Mouse (Mus musculus): ENCODE measurements around the gene Dohh. TPM values are rescaled to one million over a fixed set of nuclear protein-coding genes. Genes with fewer than 3 reads are reported as not detected.

Gene Dohh
- polyA plus RNA-seq, 1 experiment from 2014 or later: 73.5 TPM

DNA sequence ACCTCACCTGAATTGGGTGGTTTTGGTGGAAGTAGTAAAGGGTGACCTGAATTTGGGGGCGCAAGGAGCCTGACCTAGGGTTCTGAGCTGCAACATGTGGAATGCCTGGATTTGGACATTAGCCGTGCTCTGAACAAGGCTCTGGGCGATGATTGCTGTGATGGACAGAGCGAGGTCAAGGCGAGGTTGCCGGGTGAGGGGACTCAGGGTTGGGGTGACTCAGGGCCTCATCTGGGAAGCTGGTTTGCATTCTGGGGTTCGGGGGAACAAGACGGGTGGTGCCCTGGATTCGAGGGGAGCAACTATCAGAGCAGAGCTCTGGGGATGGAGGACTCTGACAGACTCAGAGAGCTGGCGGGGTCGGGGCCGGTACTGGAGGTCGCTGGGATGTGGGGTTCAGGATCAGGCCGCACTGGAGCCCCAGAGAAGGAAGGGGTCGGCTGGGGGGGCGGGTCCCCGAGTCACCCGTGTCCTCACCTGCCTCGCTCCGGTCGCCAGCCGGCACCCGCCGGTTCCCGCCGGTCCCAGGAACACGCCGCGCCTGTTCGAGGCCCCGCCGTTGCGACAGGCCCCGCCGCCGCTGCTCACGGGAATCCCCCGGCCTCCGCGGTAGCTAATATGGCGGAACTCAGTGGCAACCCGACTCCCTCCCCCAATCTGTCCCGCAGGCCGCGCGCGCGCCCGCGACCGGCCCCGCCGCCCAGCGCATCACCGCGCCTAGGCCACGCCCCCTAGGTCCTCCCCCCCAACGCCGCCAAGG lies 6.3 kb upstream of the Dohh start, which contains the start of gene Fzr1:
TSS of gene Fzr1 (minus strand) at position 724 of the 760 bp plus-strand sequence.
- Histone ChIP-seq H3K4me1 (replicated peaks) (peaks cover 37% of the 10 kb centered on the region), H3K4me2 (replicated peaks) (peak within 1 kb of the TSS; percentile 84), H3K27ac (peak within 1 kb of the TSS; percentile 84), H3K27me3 (no peaks in the 10 kb centered on the region), H3K36me3 (peaks cover 27% of the 10 kb centered on the region), H3K9ac (replicated peaks) (peak within 1 kb of the TSS; percentile 93), H3K4me3 (replicated peaks) (peak within 1 kb of the TSS; percentile 79), H3K9me3 (no peaks in the 10 kb centered on the region)
- WGBS: 1% methylated on average over 59 of the region's 59 CpGs
- peak; percentile 71 for ATAC-seq

DNA sequence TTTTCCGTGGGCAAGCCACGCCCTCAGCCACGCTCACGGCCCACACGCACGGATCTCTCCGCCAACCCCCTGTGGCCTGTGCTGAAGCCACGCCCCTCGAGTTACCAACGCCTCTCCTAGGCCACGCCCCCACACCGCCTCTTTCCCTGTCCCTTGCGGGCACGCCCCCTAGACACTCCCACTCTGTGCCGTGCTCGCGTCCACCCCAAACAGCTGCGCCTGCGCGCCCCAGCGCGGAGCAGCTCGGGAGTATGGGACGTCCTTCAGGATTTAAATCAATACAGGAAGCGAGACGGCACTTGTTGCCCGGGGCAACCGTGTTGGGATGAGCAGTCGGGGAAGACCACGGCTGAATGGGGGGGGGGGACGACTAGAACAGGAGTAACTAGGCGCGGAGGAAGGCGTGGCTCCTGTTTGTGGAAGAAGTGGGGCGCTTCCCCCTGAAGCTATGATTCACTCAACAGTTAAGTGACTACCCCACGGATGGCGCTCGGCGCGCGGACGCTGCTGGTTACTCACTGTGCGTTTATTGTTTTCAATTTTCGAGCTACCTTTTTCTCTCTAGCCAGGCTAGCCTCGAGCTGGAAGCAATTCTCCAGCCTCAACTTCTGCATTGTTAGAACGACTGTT lies 5.6 kb upstream of the Dohh start:
- H3K9ac ChIP-seq (replicated peaks): peak overlapping the region; percentile 60
- H3K36me3 ChIP-seq: peaks cover 20% of the 10 kb centered on the region
- H3K4me2 ChIP-seq (replicated peaks): peak overlapping the region; percentile 84
- no peaks in the 10 kb centered on the region for H3K27me3 ChIP-seq
- ATAC-seq: peak; percentile 95
- H3K9me3 ChIP-seq: no peaks in the 10 kb centered on the region
- H3K27ac ChIP-seq: peak overlapping the region; percentile 84
- WGBS: under 1% methylated on average over 46 of the region's 46 CpGs
- peak overlapping the region; percentile 79 for H3K4me3 ChIP-seq (replicated peaks)
- H3K4me1 ChIP-seq (replicated peaks): peaks cover 33% of the 10 kb centered on the region

DNA sequence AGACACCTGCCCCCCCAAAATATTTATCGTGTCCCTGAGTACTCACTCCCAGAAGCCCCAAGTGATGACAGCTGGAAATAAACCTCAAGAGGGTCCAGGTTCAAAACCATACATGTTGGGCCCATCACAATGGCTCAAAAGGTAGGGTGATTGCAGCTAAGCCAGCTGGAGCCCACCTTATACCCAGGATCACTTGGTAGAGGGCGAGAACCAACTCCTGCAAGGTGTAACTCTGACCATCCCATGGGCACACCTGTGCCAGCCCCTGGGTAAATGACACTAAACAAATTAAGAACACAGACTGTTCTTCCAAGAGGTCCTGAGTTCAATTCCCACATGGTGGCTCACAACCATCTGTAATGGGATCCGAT lies 5.1 kb upstream of the Dohh start:
- H3K27ac ChIP-seq: peak overlapping the region; percentile 84
- peaks cover 15% of the 10 kb centered on the region for H3K36me3 ChIP-seq
- peak overlapping the region; percentile 60 for H3K9ac ChIP-seq (replicated peaks)
- no peak; the same call in 1 of the 2 replicates for ATAC-seq
- peak overlapping the region; percentile 84 for H3K4me2 ChIP-seq (replicated peaks)
- no peaks in the 10 kb centered on the region for H3K9me3 ChIP-seq
- peak overlapping the region; percentile 79 for H3K4me3 ChIP-seq (replicated peaks)
- peaks cover 32% of the 10 kb centered on the region for H3K4me1 ChIP-seq (replicated peaks)
- WGBS: 60% methylated on average over 3 of the region's 3 CpGs
- no peaks in the 10 kb centered on the region for H3K27me3 ChIP-seq

DNA sequence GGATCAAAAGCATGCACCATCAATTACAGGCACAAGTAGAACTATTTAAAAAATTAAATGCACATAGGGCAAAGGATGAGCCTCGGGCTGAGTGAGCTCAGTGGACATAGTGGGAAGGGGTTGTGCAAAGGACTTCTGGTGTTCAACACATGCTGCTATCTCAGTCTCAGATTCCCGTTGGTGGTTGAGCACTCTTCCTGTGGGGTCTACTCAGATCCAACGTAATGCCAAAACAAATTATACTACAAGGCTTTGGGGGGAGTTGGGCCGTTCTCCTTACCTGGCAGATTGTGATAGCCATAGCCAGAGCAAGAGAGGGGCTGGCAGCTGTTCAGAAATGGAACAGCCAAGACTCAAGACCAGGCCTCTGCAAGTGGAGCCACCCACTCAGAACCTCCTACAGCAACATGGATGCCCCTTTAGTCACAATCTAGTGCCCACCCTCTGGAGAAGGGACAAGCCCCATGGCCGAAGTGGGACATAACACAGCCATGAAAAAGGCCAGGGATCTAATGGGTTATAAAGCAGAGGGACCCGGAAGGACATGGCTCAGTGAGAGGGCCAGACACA lies 4.3 kb upstream of the Dohh start:
- H3K4me2 ChIP-seq (replicated peaks): no peak overlapping the region
- no peak overlapping the region for H3K27ac ChIP-seq
- no peak overlapping the region for H3K4me3 ChIP-seq (replicated peaks)
- H3K36me3 ChIP-seq: peaks cover 9% of the 10 kb centered on the region
- H3K4me1 ChIP-seq (replicated peaks): peaks cover 34% of the 10 kb centered on the region
- ATAC-seq: no peak
- 93% methylated on average over 6 of the region's 6 CpGs for WGBS
- no peaks in the 10 kb centered on the region for H3K9me3 ChIP-seq
- no peaks in the 10 kb centered on the region for H3K27me3 ChIP-seq
- H3K9ac ChIP-seq (replicated peaks): no peak overlapping the region

DNA sequence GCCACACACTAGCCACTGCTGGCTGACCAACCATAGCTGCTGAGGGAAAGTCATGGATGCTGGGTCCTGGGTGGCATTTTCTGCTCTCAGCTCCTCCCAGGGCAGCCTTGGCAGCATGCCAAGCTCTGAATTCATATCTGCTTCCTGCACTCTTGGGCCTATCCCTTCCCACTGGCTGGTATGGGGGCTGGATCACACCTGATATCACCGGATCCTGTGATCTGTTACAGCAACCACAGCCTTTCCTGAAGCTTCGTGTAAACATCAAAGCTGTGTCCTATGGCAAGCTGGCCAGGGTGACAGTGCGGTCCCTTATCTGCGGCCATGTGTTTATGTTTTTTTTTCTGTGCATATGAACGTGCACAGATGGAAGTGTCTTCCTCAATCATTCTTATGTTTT lies 2.2 kb upstream of the Dohh start:
- H3K27ac ChIP-seq: no peak overlapping the region
- H3K4me3 ChIP-seq (replicated peaks): no peak overlapping the region
- 89% methylated on average over 5 of the region's 5 CpGs for WGBS
- H3K4me1 ChIP-seq (replicated peaks): peaks cover 28% of the 10 kb centered on the region
- no peaks in the 10 kb centered on the region for H3K27me3 ChIP-seq
- H3K36me3 ChIP-seq: peaks cover 15% of the 10 kb centered on the region
- H3K9me3 ChIP-seq: no peaks in the 10 kb centered on the region
- 0 out of 2 replicates have a peak overlapping the region, but pooled peaks have one; percentile 16 for H3K9ac ChIP-seq (replicated peaks)
- ATAC-seq: no peak
- H3K4me2 ChIP-seq (replicated peaks): no peak overlapping the region

DNA sequence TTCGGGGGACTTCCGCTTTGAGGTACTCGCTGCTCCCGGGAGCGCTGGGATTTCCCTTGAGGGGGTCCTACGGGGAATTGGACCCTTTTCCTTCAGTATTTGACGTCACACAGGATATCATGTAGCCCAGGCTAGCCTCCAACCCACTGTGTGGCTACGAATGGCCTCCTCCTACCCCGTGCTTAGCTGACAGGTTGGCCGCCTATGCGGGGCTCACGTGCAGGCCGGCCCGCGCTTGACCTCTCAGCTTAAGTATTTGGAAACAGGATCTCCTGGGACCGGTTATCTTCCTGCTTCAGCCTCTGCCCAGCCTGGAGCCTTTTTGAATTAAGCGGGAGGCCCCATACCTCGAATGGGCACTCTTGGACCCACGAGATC lies 366 bp downstream of the Dohh start:
- Histone ChIP-seq H3K4me1 (replicated peaks) (peaks cover 19% of the 10 kb centered on the region), H3K9ac (replicated peaks) (peak overlapping the region; percentile 87), H3K27me3 (no peaks in the 10 kb centered on the region), H3K9me3 (no peaks in the 10 kb centered on the region), H3K4me3 (replicated peaks) (peak overlapping the region; percentile 96), H3K4me2 (replicated peaks) (peak overlapping the region; percentile 76), H3K27ac (peak overlapping the region; percentile 85), H3K36me3 (peaks cover 35% of the 10 kb centered on the region)
- ATAC-seq: peak; percentile 38
- under 1% methylated on average over 19 of the region's 19 CpGs for WGBS

DNA sequence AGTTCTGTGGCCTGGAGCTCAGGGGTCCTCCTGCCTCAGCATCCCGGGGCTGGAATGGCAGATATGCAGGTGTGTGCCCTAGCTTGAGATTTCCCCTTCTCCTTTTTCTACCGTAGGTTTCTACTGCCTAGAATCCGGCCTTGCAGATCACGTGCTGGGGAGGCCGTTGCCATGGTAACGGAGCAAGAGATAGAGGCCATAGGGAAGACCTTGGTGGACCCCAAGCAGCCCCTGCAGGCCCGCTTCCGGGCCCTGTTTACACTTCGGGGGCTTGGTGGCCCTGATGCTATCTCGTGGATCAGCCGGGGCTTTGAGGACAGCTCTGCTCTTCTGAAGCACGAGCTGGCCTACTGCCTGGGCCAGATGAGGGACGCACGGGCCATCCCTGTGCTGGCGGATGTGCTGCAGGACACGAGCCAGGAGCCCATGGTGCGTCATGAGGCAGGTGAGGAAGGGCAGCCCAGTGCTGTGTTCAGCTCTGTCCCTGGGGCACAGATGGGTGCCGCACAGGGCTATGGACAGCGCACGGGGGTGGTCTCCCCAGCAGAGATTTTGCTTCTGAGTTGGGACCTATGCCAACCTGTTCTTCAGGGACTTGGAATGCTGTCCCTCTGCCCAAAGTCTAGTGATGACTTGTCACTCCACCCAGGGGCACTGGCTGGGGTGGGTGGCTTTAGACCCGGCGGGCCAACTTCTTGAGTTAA lies 1.5 kb downstream of the Dohh start:
- peaks cover 20% of the 10 kb centered on the region for H3K4me1 ChIP-seq (replicated peaks)
- H3K9me3 ChIP-seq: no peaks in the 10 kb centered on the region
- peak overlapping the region; percentile 96 for H3K4me3 ChIP-seq (replicated peaks)
- no peaks in the 10 kb centered on the region for H3K27me3 ChIP-seq
- peaks cover 35% of the 10 kb centered on the region for H3K36me3 ChIP-seq
- no peak overlapping the region for H3K27ac ChIP-seq
- ATAC-seq: no peak
- peak overlapping the region; percentile 76 for H3K4me2 ChIP-seq (replicated peaks)
- H3K9ac ChIP-seq (replicated peaks): peak overlapping the region; percentile 87
- WGBS: 79% methylated on average over 22 of the region's 22 CpGs

DNA sequence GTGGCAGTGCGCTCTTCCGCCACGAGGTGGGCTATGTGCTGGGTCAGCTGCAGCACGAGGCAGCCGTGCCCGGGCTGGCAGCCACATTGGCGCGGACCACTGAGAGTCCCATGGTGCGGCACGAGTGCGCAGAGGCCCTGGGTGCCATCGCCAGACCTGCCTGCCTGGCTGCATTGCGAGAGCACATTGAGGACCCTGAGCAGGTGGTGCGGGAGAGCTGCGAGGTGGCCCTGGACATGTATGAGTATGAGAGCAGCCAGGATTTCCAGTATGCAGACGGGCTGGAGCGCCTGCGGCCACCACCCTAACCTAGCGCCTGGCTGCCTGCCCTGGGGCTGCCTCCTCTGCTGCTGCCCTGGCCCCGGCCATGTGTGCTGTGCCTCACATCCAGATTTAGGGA lies 3.5 kb downstream of the Dohh start:
- Histone ChIP-seq H3K9me3 (no peaks in the 10 kb centered on the region), H3K27me3 (no peaks in the 10 kb centered on the region), H3K4me3 (replicated peaks) (no peak overlapping the region), H3K27ac (no peak overlapping the region), H3K9ac (replicated peaks) (no peak overlapping the region), H3K4me1 (replicated peaks) (peaks cover 20% of the 10 kb centered on the region), H3K4me2 (replicated peaks) (no peak overlapping the region), H3K36me3 (peaks cover 44% of the 10 kb centered on the region)
- no peak for ATAC-seq
- WGBS: 96% methylated on average over 20 of the region's 20 CpGs

DNA sequence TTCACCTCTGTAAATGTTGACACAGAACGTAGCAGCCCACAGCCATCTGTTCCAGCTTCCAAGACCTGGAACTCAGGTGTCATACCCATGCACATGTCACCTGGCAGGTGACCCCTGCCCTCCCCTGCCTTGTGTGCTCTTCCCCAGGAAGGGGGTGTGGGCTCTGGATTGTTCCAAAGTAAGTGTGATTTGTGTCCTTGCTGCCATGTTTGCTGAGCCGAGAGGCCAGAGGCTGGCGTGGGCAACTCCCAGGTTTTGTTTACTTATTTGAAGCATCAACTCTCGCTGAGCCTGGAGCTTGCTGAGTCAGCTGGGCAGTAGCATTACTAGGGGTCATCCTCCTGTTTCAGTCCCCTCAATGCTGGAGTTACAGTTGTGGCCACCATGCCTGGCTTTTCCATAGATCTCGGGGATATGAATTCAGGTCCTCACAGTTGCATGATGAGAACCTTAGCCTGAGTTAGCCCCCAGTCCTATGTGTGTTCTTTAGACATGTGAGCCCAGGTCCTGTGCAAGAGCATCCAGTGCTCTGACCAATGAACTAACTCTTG lies 4.4 kb downstream of the Dohh start, which contains the start of gene Gm48552:
TSS of gene Gm48552 (plus strand) at position 501 of the 551 bp plus-strand sequence.
- H3K9me3 ChIP-seq: no peaks in the 10 kb centered on the region

DNA sequence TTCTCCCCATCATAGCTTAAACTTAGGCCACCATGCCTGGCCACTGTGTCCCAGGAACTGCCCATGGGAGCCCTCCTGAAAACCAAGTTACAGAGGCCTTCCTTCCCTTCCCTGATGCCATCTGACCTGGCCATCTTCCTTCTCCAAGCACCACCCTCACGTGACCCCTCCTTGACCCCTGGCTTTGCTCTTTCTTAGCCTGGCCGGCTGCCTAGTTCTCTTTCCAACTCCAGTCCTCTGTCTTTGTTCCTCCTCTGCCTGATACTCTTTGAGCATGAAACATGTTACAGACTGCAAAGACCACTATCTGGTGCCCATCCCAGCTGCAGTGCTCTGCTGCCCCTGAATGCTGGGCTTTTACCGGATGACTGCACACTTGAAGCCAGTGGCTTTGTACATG lies 5.1 kb downstream of the Dohh start:
- Histone ChIP-seq H3K27ac (no peak overlapping the region), H3K4me1 (replicated peaks) (peaks cover 31% of the 10 kb centered on the region), H3K9ac (replicated peaks) (no peak overlapping the region), H3K27me3 (no peaks in the 10 kb centered on the region), H3K36me3 (peaks cover 44% of the 10 kb centered on the region), H3K4me3 (replicated peaks) (no peak overlapping the region), H3K4me2 (replicated peaks) (no peak overlapping the region), H3K9me3 (no peaks in the 10 kb centered on the region)
- 44% methylated on average over 3 of the region's 3 CpGs for WGBS
- ATAC-seq: no peak

More for the DNA sequence above, 4.4 kb downstream of the Dohh start, which contains the start of gene Gm48552:
- H3K4me2 ChIP-seq (replicated peaks): no peak within 1 kb of the TSS
- no peak within 1 kb of the TSS for H3K9ac ChIP-seq (replicated peaks)
- H3K27ac ChIP-seq: no peak within 1 kb of the TSS
- H3K36me3 ChIP-seq: peaks cover 44% of the 10 kb centered on the region
- H3K4me3 ChIP-seq (replicated peaks): no peak within 1 kb of the TSS
- 90% methylated on average over 5 of the region's 5 CpGs for WGBS
- H3K4me1 ChIP-seq (replicated peaks): peaks cover 28% of the 10 kb centered on the region
- no peak for ATAC-seq
- no peaks in the 10 kb centered on the region for H3K27me3 ChIP-seq

DNA sequence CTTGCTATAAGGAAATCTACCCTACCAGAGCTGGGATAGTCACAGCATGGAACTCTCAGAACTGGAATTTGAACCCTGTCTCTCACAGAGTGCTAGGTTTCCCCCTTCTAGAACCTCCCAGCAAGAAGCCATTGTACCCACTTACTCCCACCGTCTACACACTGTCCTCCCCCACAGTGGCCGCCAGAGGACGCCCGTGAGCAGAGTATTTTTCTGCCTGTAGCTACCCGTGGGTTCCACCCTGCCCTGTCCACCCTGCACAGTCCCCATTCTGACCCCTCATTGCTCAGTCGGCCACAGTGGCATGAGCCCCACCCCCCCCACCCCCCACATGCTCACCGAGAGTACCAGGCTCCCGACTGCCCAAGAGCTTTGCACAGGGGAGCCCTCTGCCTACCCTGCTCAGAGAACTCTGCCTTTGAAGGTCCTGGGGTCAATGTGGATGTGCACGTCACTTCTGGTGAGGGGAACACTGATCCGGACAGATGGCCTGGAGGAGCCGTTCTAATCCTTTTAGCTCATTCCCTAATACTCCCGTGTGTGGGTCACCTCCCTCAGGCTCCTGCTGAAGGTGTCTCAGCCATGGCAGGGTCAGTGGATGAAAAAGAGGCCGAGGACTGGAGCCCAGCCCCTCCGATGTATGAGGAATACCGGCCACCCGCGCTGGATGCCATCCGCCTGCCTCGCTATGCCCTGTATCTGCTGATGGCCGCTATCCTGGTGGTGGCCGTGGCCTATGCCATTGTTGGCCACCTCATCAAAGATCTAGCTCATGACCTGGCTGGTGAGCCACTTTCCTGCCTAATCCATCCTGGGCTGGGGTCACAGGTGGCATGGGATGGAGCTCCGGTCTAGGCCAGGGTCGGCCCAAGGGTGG lies 5.8 kb downstream of the Dohh start:
- H3K27me3 ChIP-seq: no peaks in the 10 kb centered on the region
- 49% methylated on average over 23 of the region's 23 CpGs for WGBS
- H3K9ac ChIP-seq (replicated peaks): no peak overlapping the region
- peak; percentile 46 for ATAC-seq
- no peak overlapping the region for H3K27ac ChIP-seq
- H3K4me1 ChIP-seq (replicated peaks): peaks cover 28% of the 10 kb centered on the region
- no peak overlapping the region for H3K4me3 ChIP-seq (replicated peaks)
- no peaks in the 10 kb centered on the region for H3K9me3 ChIP-seq
- H3K36me3 ChIP-seq: peaks cover 44% of the 10 kb centered on the region
- no peak overlapping the region for H3K4me2 ChIP-seq (replicated peaks)

Data from midbrain, embryonic 13.5 days (tissue).